Mouse (Mus musculus) ES-Bruce4 (cell line): ENCODE measurements around the gene Ap1ar. TPM values are rescaled to one million over a fixed set of nuclear protein-coding genes. Genes with fewer than 3 reads are reported as not detected.

Source experiments
- H3K27ac ChIP-seq: 2 replicates; pipeline ENCODE4 v1.5.1; 2012; ENCODE audit warnings: low read length, inconsistent platforms; ENCODE audit not compliant: insufficient read depth
- H3K27me3 ChIP-seq: 2 replicates; pipeline ENCODE4 v1.6.1; 2012; ENCODE audit warnings: mild to moderate bottlenecking, low read length, inconsistent platforms; ENCODE audit not compliant: control insufficient read depth, poor library complexity, insufficient read depth, severe bottlenecking
- H3K36me3 ChIP-seq: 2 replicates; pipeline ENCODE4 v1.6.1; 2012; ENCODE audit warnings: inconsistent platforms, mild to moderate bottlenecking, low read length, moderate library complexity; ENCODE audit not compliant: control insufficient read depth, poor library complexity, insufficient read depth, severe bottlenecking
- H3K4me1 ChIP-seq: one replicate; pipeline ENCODE4 v1.8.1; 2011; ENCODE audit warnings: low read length; ENCODE audit not compliant: control insufficient read depth, insufficient read depth
- H3K4me3 ChIP-seq: 2 replicates; pipeline ENCODE4 v1.5.1; 2011; ENCODE audit warnings: low read depth, mild to moderate bottlenecking, low read length
- H3K9ac ChIP-seq: 2 replicates; pipeline ENCODE4 v1.6.1; 2012; ENCODE audit warnings: low read depth, mild to moderate bottlenecking, inconsistent platforms; ENCODE audit not compliant: poor library complexity, severe bottlenecking
- H3K9me3 ChIP-seq: replicated peaks from 2 replicates; pipeline ENCODE4 v1.6.1; 2012; ENCODE audit warnings: mild to moderate bottlenecking, low read length, inconsistent platforms; ENCODE audit not compliant: control insufficient read depth, poor library complexity, insufficient read depth, severe bottlenecking
- CTCF ChIP-seq: IDR thresholded peaks from one replicate; pipeline ENCODE4 v1.8.1; 2011; ENCODE audit warnings: low read depth, low read length
- EP300 ChIP-seq: IDR thresholded peaks from 2 replicates; pipeline ENCODE4 v1.6.1; 2011; ENCODE audit warnings: low read depth, low read length; ENCODE audit not compliant: insufficient read depth
- POLR2A ChIP-seq: IDR thresholded peaks from one replicate; pipeline ENCODE4 v1.8.1; 2011; ENCODE audit warnings: low read length; ENCODE audit not compliant: insufficient read depth
- polyA plus RNA-seq: library from polyadenylated mRNA; stranded (reverse); fragments of >200 nt; gene quantifications from 2 replicates; pipeline ENCODE4 v1.2.4, GENCODE M21; 2011; ENCODE audit warnings: low read depth; ENCODE audit not compliant: missing spikeins, insufficient read depth, insufficient read length

The Ap1ar gene
- polyA plus RNA-seq, 1 experiment, result 61.7 TPM

GRCm38 (mm10) chr3:127823886-127824863 is 13.1 kb downstream of the Ap1ar start:
- H3K4me3 ChIP-seq, result no peak overlapping the region
- no peaks in the 10 kb centered on the region for H3K4me1 ChIP-seq
- H3K36me3 ChIP-seq, result peaks cover 11% of the 10 kb centered on the region; the same call in 1 of the 2 replicates
- H3K9me3 ChIP-seq, result no peaks in the 10 kb centered on the region
- no peak overlapping the region for H3K9ac ChIP-seq
- TF ChIP-seq POLR2A (no peak), CTCF (no peak)
- no peaks in the 10 kb centered on the region for H3K27me3 ChIP-seq
- H3K27ac ChIP-seq, result no peak overlapping the region

- Histone ChIP-seq H3K27me3 (no peaks in the 10 kb centered on the region), H3K4me3 (no peak overlapping the region), H3K9ac (no peak overlapping the region), H3K36me3 (peaks cover 11% of the 10 kb centered on the region; the same call in 1 of the 2 replicates), H3K4me1 (no peaks in the 10 kb centered on the region), H3K27ac (no peak overlapping the region), H3K9me3 (no peaks in the 10 kb centered on the region)
- TF ChIP-seq POLR2A (no peak), CTCF (no peak), EP300 (no peak)
Observed at GRCm38 (mm10) chr3:127821209-127821608, 16.1 kb downstream of the Ap1ar start.

- Histone ChIP-seq H3K4me1 (no peaks in the 10 kb centered on the region), H3K4me3 (no peak overlapping the region), H3K27ac (no peak overlapping the region), H3K36me3 (peaks cover 11% of the 10 kb centered on the region; the same call in 1 of the 2 replicates), H3K9ac (no peak overlapping the region), H3K9me3 (no peaks in the 10 kb centered on the region), H3K27me3 (no peaks in the 10 kb centered on the region)
- TF ChIP-seq EP300 (no peak), CTCF (no peak), POLR2A (no peak)
Observed at GRCm38 (mm10) chr3:127820400-127820799, 16.9 kb downstream of the Ap1ar start.

GRCm38 (mm10) chr3:127818694-127819663 is 18.3 kb downstream of the Ap1ar start:
- no peaks in the 10 kb centered on the region for H3K4me1 ChIP-seq
- H3K9me3 ChIP-seq, result no peaks in the 10 kb centered on the region
- no peak overlapping the region for H3K4me3 ChIP-seq
- H3K36me3 ChIP-seq, result peaks cover 11% of the 10 kb centered on the region; the same call in 1 of the 2 replicates
- H3K27ac ChIP-seq, result no peak overlapping the region
- H3K9ac ChIP-seq, result no peak overlapping the region
- TF ChIP-seq CTCF (no peak), POLR2A (no peak), EP300 (no peak)
- H3K27me3 ChIP-seq, result no peaks in the 10 kb centered on the region

- Histone ChIP-seq H3K27ac (no peak overlapping the region), H3K4me1 (no peaks in the 10 kb centered on the region), H3K9ac (no peak overlapping the region), H3K36me3 (peaks cover 18% of the 10 kb centered on the region), H3K4me3 (no peak overlapping the region), H3K27me3 (no peaks in the 10 kb centered on the region), H3K9me3 (no peaks in the 10 kb centered on the region)
- TF ChIP-seq CTCF, result no peak
- no peak for TF ChIP-seq EP300
- no peak for TF ChIP-seq POLR2A
Observed at GRCm38 (mm10) chr3:127817120-127817683, 20.1 kb downstream of the Ap1ar start.
